Mouse (Mus musculus) erythroblast, embryonic 14.5 days (primary cell): Measurements from ENCODE around the gene Angptl8.

Experiments
- GATA1 ChIP-seq: IDR thresholded peaks from 2 replicates; pipeline ENCODE4 v1.6.1; 2012; ENCODE audit warnings: low read length, inconsistent platforms, mixed read lengths
- TAL1 ChIP-seq: IDR thresholded peaks from 3 replicates; pipeline ENCODE4 v1.6.1; 2012; ENCODE audit warnings: low read length, inconsistent platforms, mixed read lengths

DNA sequence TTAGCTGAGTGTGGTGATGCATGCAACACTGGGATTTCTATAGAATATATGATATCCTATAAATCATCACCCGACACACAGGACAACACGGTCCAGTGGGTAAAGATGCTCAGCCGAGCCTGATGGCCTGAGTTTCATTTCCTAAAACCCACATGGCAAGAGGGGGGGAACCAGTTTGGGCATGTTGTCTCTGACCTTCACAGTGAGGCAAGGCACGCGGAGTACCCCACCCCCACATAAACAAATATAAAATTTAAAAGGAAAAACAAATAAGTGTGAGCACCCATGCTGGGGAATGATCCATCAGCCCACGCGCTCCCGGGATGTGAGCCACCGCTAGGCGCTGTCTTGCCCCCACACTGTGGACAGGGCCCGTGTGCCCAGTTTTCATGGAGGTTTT is 28.3 kb upstream of the Angptl8 start:
- TF ChIP-seq TAL1 (no peak), GATA1 (no peak)
